Mouse (Mus musculus): ENCODE results near the gene Ccdc7a. TPM values are rescaled to one million over a fixed set of nuclear protein-coding genes. Genes with fewer than 3 reads are reported as not detected.

The Ccdc7a gene
- polyA plus RNA-seq, 1 experiment from 2014 or later = not detected

- WGBS = 5% methylated on average over 25 of the region's 25 CpGs
- H3K4me1 ChIP-seq (replicated peaks) = peaks cover 22% of the 10 kb centered on the region
- ATAC-seq (ENCODE audit: low FRiP score, low read depth) = no peak; the same call in 1 of the 2 replicates
Observed at GRCm38 (mm10) chr8:128684609-128685506, 380.5 kb downstream of the Ccdc7a start.

More at GRCm38 (mm10) chr8:128684609-128685506, 380.5 kb downstream of the Ccdc7a start:
- H3K4me2 ChIP-seq = peak overlapping the region; percentile 75
- peak overlapping the region; percentile 100 for H3K27ac ChIP-seq (replicated peaks)
- no peaks in the 10 kb centered on the region for H3K36me3 ChIP-seq
- peak overlapping the region; percentile 97 for H3K9ac ChIP-seq
- H3K27me3 ChIP-seq = no peaks in the 10 kb centered on the region
- peak overlapping the region; percentile 89 for H3K4me3 ChIP-seq
- no peaks in the 10 kb centered on the region for H3K9me3 ChIP-seq

Other genes with a start within 250 kb of the Ccdc7a start
- not detected in 2 replicates for gene Ccdc7b, start 1.6 kb upstream of the Ccdc7a start, polyA plus RNA-seq (2015; fragmentation: Nextera tagmentation; extraction: Ambion mirVana)
- gene Gm10999, start 66.1 kb upstream of the Ccdc7a start, polyA plus RNA-seq (2015; fragmentation: Nextera tagmentation; extraction: Ambion mirVana) = not detected in 2 replicates
- gene 2610044O15Rik8, start 168.9 kb upstream of the Ccdc7a start, polyA plus RNA-seq (2015; fragmentation: Nextera tagmentation; extraction: Ambion mirVana) = 22.3 and 23.5 TPM in 2 replicates

Data from hindbrain, embryonic 15.5 days (tissue).